Mouse (Mus musculus) T-helper 1 cell (primary cell): ENCODE results near the gene Acad9.

Source experiments
- in situ Hi-C: fragments of 300-600 bp; cut with MboI, MseI; formaldehyde crosslinking; loops from one replicate; pipeline ENCODE4 v1.15.1; 2025; ENCODE audit warnings: high pct_unique_total_duplicates

The Acad9 gene

DNA sequence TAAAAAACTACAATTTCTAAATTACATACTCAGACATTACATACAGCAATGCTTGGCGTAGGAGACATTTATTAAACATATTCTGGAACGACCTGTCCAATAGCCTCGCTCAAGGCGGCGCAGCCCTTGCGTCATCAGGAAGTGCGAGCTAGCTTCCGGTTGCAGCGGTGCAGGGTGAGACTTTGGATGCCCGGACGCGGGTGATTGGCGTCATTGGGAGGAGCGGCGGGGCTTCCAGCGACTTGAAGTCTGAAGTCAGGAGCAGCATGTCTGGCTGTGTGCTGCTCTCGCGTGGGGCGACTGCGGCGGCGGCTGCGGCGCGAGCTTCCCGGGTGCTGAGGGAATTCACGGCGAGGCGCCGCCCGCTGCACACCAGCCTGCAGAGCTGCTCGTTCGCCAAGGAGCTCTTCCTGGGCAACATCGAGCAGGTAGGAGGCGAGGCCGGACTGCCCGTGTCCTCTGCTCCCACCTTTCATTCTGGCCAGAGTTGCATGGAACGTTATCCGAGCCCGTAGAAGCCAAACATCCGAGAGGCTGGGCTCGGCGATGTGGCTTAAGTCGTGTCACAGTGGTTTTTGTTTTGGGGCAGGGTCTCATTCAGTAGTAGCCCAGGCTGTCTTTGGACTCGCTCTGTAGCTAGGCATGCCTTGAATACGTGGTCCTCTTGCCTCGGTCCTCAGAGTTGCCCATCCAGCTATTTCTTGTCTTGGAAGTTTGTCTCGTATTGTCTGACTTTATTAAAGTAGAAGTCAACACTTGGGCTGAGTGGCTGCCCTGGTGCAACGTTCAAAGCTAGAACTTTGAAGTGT is at the start of gene Acad9:
Acad9 (plus strand) TSS at position 137 of the 809 bp plus-strand sequence.
- in situ Hi-C loops: no loop called here

GRCm38 (mm10) chr3:36025732-36026131 is 40.0 kb upstream of the Acad9 start:
- in situ Hi-C loops: no loop called here

DNA sequence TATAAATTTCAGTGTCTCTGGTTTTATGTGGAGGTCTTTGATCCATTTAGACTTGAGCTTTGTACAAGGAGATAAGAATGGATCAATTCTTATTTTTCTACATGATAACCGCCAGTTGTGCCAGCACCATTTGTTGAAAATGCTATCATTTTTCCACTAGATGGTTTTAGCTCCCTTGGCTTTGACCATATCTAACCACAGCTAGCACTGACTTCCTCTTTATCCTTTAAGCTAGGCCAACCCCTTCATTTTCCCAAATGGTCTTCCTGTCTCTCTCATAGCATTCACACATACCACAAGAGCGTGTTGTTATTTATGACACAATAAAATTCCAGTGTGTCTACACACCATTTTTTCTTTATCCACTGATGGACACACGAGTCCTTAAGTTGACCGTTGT is 35.8 kb upstream of the Acad9 start:
- in situ Hi-C loops: loop anchor here (10.0 kb wide), 1 partner anchor 785 kb away; no protein-coding TSS in a partner anchor

DNA sequence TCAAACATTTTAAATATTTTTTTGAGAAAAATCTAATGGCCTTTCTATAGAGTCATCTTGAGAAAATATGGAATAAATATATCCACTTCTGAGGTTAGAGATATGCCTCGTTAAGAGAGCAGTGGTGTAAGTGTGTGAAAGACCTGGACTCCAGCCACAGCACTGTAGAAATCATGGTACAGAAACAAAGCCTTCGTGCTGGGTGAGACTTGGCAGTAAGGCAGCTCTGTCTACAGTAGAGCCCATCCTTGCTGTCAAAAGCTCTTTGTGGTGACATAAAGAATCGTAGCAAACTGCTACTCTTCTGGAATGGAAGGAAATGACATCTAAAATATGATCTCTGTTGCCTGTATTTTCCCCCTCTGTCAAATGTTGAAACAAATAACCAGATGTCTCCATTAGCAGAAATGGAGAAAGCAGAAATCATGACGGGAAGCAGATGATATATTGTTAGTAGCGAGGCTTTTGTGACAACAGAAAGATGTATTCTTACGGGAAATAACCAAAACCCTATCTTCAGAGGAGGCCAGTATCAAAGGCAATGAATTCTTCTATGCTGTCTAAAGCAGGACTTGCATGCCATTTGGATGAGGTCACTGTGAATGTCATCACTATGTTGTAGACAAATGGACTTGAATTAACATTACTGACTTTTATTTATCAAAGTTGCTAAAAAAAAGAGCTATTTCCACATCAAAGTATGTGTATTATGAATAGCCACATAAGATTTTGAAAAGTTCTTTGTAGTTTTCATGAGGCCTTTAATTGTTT is 33.9 kb upstream of the Acad9 start:
- in situ Hi-C loops: loop anchor here (10.0 kb wide), 1 partner anchor 787 kb away; no protein-coding TSS in a partner anchor

DNA sequence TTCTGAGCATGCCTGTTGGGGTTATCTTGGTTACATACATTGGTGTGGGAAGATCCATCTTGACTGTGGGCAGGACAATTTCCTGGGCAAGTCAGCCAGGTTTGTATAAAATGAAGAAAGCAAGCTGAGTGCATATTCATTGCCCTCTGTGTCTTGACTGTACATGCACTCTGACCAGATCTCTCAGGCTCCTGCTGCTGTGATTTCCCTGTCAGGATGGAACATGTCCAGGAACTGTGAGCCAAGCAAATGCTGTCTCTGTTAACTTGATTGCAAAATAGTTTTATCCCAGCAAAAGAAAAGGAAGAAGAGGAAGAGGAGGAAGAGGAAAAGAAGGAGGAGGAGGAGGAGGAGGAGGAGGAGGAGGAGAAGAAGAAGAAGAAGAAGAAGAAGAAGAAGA is 21.3 kb upstream of the Acad9 start:
- in situ Hi-C loops: no loop called here

- in situ Hi-C loops: no loop called here
Observed at GRCm38 (mm10) chr3:36045086-36045485, 20.7 kb upstream of the Acad9 start.

GRCm38 (mm10) chr3:36049106-36049505 is 16.7 kb upstream of the Acad9 start:
- in situ Hi-C loops: no loop called here

GRCm38 (mm10) chr3:36053447-36053846 is 12.3 kb upstream of the Acad9 start, which contains the start of gene Ccdc144b:
Ccdc144b (minus strand) TSS chr3:36053547.
- in situ Hi-C loops: no loop called here

GRCm38 (mm10) chr3:36060096-36060850 is 5.5 kb upstream of the Acad9 start:
- in situ Hi-C loops: loop anchor here (5.0 kb wide), 1 partner anchor 83 kb away; no protein-coding TSS in a partner anchor

- in situ Hi-C loops: loop anchor here (5.0 kb wide), 1 partner anchor 87 kb away; no protein-coding TSS in a partner anchor
Observed at GRCm38 (mm10) chr3:36064592-36065061, 1.2 kb upstream of the Acad9 start.

GRCm38 (mm10) chr3:36065166-36065565 is 613 bp upstream of the Acad9 start:
- in situ Hi-C loops: no loop called here

- in situ Hi-C loops: no loop called here
Observed at GRCm38 (mm10) chr3:36067731-36068130, 2.0 kb downstream of the Acad9 start.

- in situ Hi-C loops: no loop called here
Observed at GRCm38 (mm10) chr3:36070436-36070835, 4.7 kb downstream of the Acad9 start.

DNA sequence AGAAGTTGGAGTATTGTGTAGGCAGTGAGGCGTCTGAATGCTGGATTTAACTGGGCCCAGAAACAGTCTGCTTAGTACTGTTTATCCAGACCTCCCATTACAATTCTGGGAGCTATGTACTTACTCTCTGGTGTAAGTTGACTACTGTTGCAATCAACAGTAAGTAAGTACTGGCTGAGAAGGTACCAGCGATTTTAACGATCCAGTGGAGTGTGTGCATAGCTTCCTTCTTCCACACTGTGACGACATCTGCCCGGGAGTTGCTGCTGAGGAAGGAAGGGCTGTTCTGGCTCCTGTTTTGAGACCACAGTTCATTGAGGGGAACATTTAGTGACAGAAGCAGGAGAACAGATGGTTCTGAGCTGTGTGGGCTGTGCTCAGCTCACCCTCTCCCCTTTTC is 5.3 kb downstream of the Acad9 start:
- in situ Hi-C loops: no loop called here

- in situ Hi-C loops: no loop called here
Observed at GRCm38 (mm10) chr3:36074231-36074630, 8.5 kb downstream of the Acad9 start.

- in situ Hi-C loops: no loop called here
Observed at GRCm38 (mm10) chr3:36075466-36075865, 9.7 kb downstream of the Acad9 start.

GRCm38 (mm10) chr3:36077386-36077785 is 11.6 kb downstream of the Acad9 start:
- in situ Hi-C loops: no loop called here

DNA sequence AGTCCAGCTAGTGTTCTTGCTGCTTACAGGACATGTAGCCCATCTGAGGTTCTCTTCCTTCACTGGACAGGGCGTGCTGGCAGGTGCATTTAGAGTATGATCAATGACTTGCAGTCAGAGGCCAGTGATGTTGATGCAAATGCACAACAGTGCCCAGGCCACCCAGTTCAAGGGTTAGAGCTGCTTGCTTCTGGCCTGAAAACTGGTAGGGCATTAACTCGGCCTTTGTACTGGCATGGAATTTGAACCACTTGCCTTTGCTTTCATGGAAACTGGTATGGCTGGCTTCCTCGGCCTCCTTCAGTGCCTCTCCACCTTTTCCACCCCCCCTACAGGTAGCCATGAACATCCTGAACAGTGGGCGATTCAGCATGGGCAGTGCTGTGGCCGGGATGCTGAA is 14.1 kb downstream of the Acad9 start:
- in situ Hi-C loops: loop anchor here (5.0 kb wide), 1 partner anchor 67 kb away; no protein-coding TSS in a partner anchor

DNA sequence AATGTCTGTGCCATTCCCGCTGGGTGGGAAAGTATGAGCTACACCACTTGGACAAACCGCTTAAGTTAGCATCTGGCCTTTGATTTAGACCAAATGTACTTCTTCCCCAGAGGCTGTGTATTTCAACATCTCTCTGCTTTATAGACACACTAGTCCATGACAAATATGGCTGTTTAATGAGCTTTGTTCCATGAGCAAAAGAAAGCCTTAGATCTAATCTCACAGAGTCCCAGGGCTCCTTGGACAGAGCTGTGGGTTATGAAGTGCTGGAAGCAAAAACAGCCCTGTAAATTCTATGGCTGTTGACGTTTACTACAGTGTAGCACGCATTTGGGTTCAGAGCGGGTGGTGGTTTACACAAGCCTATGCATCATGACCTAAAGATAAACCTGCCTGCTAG is 15.0 kb downstream of the Acad9 start:
- in situ Hi-C loops: loop anchor here (5.0 kb wide), 1 partner anchor 67 kb away; no protein-coding TSS in a partner anchor

DNA sequence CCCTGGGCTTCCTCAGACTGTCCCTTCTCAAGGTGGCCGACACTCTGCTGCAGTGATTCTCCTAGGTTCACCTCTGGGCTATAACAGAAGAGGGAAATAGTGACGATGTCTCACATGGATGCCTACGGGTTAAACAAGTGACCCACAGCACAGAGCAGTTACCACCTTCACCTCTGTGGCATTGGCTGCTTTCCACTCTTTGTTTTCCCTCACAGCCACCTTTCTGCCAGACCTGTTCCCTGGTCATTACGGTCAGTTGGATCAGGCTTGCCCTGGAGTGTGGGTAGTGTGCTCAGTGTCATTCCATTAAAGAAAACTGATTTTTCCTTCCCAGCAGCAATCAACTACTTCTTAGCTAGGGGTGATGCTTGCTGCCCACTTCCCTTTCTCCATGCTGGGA is 17.1 kb downstream of the Acad9 start:
- in situ Hi-C loops: loop anchor here (5.0 kb wide), 1 partner anchor 64 kb away; no protein-coding TSS in a partner anchor

GRCm38 (mm10) chr3:36083381-36083780 is 17.6 kb downstream of the Acad9 start:
- in situ Hi-C loops: loop anchor here (5.0 kb wide), 1 partner anchor 64 kb away; no protein-coding TSS in a partner anchor
